Mouse (Mus musculus): ENCODE data around the gene Rabgap1l.

Gene Rabgap1l

GRCm38 (mm10) chr1:160787926-160788325, 5.1 kb downstream of the Rabgap1l start:
- DNase-seq (ENCODE audit: low read depth) = no peak

- DNase-seq (ENCODE audit: low read depth) = no peak
Observed at GRCm38 (mm10) chr1:160787164-160787563, 5.8 kb downstream of the Rabgap1l start.

- no peak for DNase-seq (ENCODE audit: low read depth)
Observed at GRCm38 (mm10) chr1:160786571-160786970, 6.4 kb downstream of the Rabgap1l start.

GRCm38 (mm10) chr1:160785681-160786225, 7.3 kb downstream of the Rabgap1l start:
- DNase-seq (ENCODE audit: low read depth) = no peak

- no peak for DNase-seq (ENCODE audit: low read depth)
Observed at GRCm38 (mm10) chr1:160784122-160784521, 8.9 kb downstream of the Rabgap1l start.

- no peak for DNase-seq (ENCODE audit: low read depth)
Observed at GRCm38 (mm10) chr1:160774166-160774565, 18.8 kb downstream of the Rabgap1l start.

- no peak for DNase-seq (ENCODE audit: low read depth)
Observed at GRCm38 (mm10) chr1:160765565-160765964, 27.4 kb downstream of the Rabgap1l start.

- no peak for DNase-seq (ENCODE audit: low read depth)
Observed at GRCm38 (mm10) chr1:160758243-160758642, 34.8 kb downstream of the Rabgap1l start.

- no peak for DNase-seq (ENCODE audit: low read depth)
Observed at GRCm38 (mm10) chr1:160755359-160755758, 37.7 kb downstream of the Rabgap1l start.

- DNase-seq (ENCODE audit: low read depth) = no peak
Observed at GRCm38 (mm10) chr1:160750629-160751028, 42.4 kb downstream of the Rabgap1l start.

- DNase-seq (ENCODE audit: low read depth) = no peak
Observed at GRCm38 (mm10) chr1:160746786-160747185, 46.2 kb downstream of the Rabgap1l start.

- no peak for DNase-seq (ENCODE audit: low read depth)
Observed at GRCm38 (mm10) chr1:160745238-160745930, 47.6 kb downstream of the Rabgap1l start.

- DNase-seq (ENCODE audit: low read depth) = peak; percentile 6
Observed at GRCm38 (mm10) chr1:160744009-160744408, 49.0 kb downstream of the Rabgap1l start.

- peak; percentile 34 for DNase-seq (ENCODE audit: low read depth)
Observed at GRCm38 (mm10) chr1:160743229-160743628, 49.8 kb downstream of the Rabgap1l start.

- no peak for DNase-seq (ENCODE audit: low read depth)
Observed at GRCm38 (mm10) chr1:160740650-160741049, 52.4 kb downstream of the Rabgap1l start.

GRCm38 (mm10) chr1:160734743-160735142, 58.3 kb downstream of the Rabgap1l start:
- no peak for DNase-seq (ENCODE audit: low read depth)

GRCm38 (mm10) chr1:160729944-160730343, 63.1 kb downstream of the Rabgap1l start:
- no peak for DNase-seq (ENCODE audit: low read depth)

- DNase-seq (ENCODE audit: low read depth) = peak; percentile 27
Observed at GRCm38 (mm10) chr1:160717742-160718141, 75.3 kb downstream of the Rabgap1l start.

GRCm38 (mm10) chr1:160714685-160715084, 78.3 kb downstream of the Rabgap1l start:
- DNase-seq (ENCODE audit: low read depth) = peak; percentile 13

- DNase-seq (ENCODE audit: low read depth) = no peak
Observed at GRCm38 (mm10) chr1:160713887-160714286, 79.1 kb downstream of the Rabgap1l start.

- no peak for DNase-seq (ENCODE audit: low read depth)
Observed at GRCm38 (mm10) chr1:160713383-160713782, 79.6 kb downstream of the Rabgap1l start.

GRCm38 (mm10) chr1:160710539-160710938, 82.5 kb downstream of the Rabgap1l start:
- DNase-seq (ENCODE audit: low read depth) = no peak

GRCm38 (mm10) chr1:160704596-160704995, 88.4 kb downstream of the Rabgap1l start:
- no peak for DNase-seq (ENCODE audit: low read depth)

GRCm38 (mm10) chr1:160703813-160704212, 89.2 kb downstream of the Rabgap1l start:
- DNase-seq (ENCODE audit: low read depth) = no peak

All from fibroblast of lung, adult 2 months (primary cell).